Mouse (Mus musculus): Measurements from ENCODE around the gene Tma7.

Gene Tma7

DNA sequence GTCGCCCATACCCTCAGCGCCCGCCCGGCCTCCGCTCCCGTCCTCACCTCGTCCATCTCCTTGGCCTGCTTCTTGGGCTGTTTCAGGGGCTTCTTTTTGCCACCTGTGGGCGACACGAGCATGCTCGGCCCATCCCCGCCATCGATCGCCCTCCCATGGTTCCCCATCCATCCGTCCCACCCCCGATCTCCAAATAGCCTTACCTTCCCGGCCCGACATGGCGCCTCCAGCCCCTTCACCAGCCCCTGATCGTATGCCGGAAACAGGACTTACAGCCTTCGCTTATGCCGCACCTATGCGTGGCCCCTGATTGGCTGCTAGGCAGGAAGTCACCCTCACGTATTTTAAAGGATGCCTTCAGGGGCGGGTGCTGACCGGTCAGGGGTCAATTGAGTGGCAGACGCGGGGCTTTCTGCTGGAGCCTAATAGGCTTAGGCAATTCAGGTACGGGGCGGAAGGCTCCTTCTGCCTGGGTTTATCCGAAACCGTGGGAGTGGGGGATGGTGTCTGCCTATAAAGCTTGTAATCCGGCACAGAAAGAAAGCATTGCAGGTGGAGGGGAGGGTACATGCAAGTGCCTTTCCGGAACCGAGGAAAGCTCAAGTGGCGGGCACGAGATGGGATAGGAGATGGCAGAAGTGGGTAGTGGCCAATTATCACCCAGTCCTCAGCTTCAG, at the start of gene Tma7, which contains the start of gene Ccdc51:
TSS of gene Tma7 (minus strand) at position 464 of the 677 bp plus-strand sequence.
TSS of gene Ccdc51 (plus strand) at position 370 of the 677 bp plus-strand sequence.
- peak; percentile 78 to 83 for DNase-seq (ENCODE audit: low spot score in 2 of 2)

DNA sequence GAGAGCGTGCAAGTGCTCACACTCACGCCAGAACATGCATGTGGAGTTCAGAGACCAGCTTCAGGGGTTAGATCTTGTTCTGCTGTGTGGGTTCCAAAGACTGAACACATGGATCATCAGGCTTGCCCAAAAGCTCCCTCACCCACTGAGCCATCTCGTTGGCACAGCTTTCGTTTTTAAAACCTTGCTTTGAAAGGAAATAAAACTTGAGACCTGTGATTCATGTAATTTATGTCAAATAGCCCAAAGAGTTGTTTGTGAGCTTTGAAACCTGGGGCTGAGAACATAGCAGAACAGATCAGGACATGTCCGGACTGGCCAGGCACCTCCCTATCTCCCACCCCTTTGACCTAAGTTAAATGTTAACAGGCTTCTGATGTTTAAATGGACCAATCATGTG, 47.7 kb upstream of the Tma7 start:
- DNase-seq (ENCODE audit: low spot score in 2 of 2), result no peak

DNA sequence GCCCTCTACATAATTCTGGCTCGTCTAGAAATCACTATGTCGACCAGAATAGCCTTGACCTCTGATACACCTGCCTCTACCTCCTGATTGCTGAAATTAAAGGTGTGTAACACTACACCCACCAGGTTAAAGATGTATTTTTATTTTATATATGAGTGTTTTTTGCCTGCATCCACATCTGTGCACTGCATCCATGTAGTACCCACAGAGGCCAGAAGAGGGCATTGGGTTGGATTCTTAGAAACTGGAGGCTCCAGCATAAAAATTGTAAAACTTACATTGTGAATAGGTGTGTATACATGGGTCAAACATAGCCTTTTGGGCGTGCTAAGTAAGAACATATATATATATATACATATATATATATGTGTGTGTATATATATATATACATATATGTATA, 45.8 kb upstream of the Tma7 start:
- DNase-seq (ENCODE audit: low spot score in 2 of 2), result no peak

DNA sequence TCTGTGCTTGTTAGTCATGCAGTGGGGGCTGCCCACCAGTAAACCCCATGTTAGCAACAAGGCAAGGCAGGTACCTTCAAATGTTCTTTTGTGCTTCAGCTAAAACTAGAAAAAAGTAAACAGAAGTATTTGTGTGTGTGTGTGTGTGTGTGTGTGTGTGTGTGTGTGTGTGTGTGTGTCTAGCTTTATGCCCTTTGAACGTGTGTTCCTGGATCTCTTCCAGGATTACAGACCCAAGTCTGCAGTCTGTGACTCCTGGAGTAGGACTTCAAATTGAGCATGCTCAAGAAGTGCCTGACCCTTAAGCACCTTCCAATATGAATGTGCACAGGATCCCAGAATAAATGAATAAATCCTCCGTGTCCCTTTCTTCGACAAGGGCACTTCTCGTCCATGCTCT, 44.7 kb upstream of the Tma7 start:
- no peak for DNase-seq (ENCODE audit: low spot score in 2 of 2)

DNA sequence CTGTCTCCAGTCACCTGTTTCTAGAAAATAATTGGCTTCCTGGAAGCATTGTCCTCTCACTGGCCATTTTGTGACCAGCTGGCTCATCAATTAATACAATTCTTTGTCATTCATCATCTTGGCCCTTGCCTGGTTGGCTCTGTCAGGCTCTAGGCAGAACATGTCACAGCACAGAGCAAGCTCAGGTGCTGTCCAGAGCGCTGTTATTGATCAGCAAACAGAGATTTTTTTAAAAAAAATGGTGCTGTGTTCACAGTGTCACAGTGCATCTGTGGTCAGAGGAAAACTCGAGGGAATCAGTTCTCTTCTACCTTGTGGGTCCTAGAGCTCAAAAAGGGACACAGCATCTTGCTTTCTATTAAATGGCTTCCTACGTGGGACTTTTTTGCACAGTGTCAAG, 43.1 kb upstream of the Tma7 start:
- no peak for DNase-seq (ENCODE audit: low spot score in 2 of 2)

DNA sequence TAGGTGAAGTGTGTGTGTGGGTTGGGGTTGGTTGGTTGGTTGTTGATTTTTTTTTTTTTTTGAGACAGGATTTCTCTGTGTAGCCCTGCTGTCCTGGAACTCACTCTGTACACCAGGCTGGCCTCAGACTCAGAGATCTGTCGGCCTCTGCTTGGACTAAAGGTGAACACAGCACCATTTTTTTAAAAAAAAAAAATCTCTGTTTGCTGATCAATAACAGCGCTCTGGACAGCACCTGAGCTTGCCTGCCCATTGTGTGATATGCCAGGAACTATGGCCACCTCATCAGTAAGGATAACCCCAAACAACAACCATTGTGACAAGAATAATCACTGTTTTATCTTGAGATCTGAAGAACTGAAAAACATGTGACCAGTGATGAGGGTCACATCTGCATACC, 42.7 kb upstream of the Tma7 start:
- DNase-seq (ENCODE audit: low spot score in 2 of 2), result no peak

DNA sequence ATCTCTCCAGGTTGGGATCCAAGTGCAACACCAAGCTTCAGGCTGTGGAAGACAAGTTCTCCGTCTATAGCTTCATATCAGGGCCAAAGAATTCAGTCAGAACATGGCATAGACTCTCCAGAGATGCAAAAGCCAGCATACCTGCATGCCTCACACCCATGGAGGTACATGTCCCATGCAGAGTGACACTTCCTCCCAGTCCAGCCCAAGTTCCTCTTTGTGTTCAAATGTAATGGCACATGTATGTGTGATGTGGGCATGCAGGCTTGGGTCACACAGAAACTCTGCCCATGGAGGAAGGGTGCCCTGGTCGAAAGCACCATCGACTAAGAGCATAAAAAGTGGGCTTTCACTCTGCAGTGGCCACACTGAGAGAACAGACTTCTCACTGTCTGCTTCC, 41.8 kb upstream of the Tma7 start:
- DNase-seq (ENCODE audit: low spot score in 2 of 2), result no peak

DNA sequence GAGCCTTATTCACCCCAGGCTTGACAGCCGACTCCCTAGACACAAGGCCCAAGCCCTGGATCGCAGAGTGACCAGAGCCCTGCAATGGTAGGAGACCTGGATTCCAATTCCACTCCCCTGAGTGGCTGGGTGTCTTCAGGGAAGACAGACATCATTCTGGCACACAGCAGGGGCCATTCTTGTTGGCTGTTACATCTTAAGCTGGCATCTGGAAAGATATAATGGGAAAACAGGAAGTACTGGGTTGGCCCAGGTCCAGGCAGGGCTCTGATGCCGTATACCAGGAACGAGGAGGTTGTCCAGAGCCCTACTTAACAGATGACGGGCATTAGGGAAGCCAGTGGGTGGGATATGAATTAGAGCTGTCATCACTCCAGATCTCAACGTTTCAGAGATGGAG, 40.9 kb upstream of the Tma7 start:
- no peak for DNase-seq (ENCODE audit: low spot score in 2 of 2)

DNA sequence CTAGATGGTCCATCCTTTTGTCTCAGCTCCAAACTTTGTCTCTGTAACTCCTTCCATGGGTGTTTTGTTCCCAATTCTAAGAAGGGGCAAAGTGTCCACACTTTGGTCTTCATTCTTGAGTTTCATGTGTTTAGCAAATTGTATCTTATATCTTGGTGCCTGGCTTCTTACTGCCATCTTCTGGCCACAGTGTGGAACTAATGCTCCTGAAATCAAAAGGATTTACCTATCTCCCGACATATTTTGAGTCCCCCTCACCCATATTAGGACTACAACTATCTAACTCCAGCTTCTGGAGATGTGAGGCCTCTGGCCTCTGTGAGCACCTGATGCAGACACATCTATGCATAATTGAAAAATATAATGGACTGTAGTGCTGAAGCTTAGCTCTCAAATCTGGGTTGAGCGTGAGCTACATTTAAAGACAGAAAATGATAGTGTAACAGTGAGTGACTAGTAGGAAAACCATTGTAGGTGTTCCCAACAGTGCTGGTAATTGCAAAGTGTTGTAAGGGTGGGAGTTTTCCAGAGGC, 40.2 kb upstream of the Tma7 start:
- DNase-seq (ENCODE audit: low spot score in 2 of 2), result peak; percentile 27 to 53

DNA sequence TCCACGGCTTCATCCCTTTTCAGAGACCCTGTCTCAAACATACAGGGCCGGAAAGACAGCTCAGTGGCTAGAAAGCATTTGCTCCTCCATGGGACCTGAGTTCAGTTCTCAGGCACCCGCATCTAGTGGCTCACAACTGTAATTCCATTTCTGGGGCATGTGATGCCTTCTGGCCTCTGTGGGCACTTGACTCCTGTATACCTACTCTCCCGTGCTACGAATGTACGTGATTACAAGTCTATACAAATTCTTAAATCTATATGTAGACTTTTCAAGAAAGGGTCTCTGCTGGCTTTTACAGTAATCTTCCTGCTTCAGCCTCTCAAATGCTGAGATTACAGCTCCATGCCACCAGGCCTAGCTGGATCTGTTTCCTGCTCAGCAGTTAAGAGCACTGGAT, 38.6 kb upstream of the Tma7 start:
- DNase-seq (ENCODE audit: low spot score in 2 of 2), result no peak

DNA sequence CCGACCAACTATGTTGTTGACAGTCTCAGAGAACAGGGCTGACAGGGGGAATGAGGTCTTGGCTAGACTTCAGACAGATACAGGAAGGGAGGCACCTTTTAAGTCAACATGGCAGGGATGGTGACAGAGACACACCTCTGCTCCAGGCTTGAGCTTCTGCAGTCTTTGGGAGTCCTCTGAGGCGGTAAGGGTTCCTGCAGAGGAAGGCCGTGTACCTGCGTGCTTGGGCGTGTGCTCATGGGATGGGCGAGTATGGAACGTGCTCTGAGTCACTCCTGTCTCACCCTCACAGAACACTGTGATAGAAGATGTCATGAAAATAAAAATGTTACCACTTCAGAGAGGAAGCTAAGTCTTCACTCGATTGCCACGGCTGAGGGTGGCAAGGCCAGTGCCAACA, 37.2 kb upstream of the Tma7 start:
- no peak for DNase-seq (ENCODE audit: low spot score in 2 of 2)

DNA sequence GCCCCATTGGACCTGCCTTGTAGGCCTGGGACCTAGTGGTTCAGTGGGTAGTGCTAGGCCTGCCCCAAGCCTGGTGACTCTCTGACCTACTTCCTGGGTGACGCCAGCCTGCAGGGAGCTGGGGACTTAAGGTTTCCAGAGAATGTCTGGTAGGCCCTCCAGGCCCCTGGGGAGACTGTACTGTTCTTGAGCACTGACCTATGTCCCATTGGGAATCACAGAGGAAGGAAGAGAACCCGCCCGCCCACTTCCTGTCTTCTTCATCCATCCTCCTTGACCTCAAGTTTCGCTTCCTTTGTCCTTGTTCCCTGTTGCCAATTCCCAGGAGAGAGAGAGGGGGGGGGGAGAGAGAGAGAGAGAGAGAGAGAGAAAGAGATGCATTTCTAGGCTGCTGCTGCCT, 35.7 kb upstream of the Tma7 start:
- DNase-seq (ENCODE audit: low spot score in 2 of 2), result no peak

DNA sequence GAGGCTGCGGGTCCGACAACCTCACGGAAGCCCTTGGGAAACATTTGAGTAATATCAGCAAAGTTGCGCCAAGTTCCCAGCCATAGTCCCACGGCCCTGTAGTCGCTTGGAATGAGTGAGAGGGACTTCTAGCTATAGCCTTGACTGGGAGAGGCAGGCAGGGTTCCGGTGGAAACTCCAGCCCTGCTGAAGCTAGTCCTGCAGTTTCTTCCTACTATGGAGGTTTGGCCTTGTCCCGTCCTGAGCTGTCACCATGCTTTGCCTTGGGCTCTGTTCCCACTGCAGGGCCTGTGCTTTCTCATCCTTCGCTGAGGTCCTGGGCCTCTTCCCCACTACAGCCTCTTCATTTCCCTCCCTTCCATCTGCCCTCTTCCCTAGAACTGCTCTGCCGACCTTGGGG, 33.8 kb upstream of the Tma7 start:
- DNase-seq (ENCODE audit: low spot score in 2 of 2), result no peak

DNA sequence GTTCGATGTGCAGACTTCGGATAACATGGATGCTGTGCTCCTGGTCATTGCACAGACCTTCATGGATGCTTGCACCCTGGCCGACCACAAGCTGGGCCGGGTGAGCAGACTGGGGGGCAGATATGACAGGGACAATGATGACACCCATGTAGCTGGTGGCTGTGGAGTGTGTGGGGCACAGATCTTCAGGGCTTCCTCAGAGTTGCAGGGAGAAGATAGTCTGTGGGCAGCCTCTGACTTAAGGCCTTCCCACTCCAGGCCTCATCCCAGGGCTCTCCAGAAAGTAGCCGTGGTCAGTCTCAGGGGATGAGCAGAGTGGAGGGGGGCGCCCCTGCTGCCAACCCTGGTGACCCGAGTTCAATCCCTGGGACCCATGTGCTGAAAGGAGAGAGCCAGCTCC, 32.5 kb upstream of the Tma7 start:
- DNase-seq (ENCODE audit: low spot score in 2 of 2), result no peak

DNA sequence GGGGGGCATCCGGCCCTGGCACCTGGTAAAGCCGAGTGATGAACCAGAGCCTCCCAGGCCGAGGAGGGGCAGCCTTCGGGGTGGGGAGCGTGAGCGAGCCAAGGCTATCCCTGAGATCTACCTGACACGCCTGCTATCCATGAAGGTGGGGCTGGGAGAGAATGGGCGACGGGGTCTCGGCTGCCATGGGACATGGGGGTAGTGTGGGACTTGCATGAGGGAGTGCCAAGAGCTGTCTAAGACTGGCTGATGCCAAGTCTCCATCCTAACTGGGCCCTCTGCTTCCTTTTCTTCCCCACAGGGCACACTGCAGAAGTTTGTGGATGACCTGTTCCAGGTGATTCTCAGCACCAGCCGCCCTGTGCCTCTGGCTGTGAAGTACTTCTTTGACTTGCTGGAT, 31.9 kb upstream of the Tma7 start:
- no peak for DNase-seq (ENCODE audit: low spot score in 2 of 2)

DNA sequence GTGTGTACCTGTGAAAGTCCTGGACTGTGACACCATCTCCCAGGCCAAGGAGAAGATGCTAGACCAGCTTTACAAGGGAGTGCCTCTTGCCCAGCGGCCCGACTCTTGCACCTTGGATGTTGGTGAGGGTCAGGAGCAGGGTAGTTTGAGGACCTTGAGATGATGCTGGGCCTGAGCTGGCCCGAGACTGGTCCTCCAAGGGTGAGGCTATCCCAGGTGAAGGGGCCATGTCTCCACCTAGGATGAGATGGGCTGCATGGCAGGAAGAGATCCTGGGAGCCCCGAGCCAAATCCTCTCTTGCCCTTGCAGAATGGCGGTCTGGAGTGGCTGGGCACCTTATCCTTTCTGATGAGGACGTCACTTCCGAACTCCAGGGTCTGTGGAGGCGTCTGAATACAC, 30.9 kb upstream of the Tma7 start:
- no peak for DNase-seq (ENCODE audit: low spot score in 2 of 2)

DNA sequence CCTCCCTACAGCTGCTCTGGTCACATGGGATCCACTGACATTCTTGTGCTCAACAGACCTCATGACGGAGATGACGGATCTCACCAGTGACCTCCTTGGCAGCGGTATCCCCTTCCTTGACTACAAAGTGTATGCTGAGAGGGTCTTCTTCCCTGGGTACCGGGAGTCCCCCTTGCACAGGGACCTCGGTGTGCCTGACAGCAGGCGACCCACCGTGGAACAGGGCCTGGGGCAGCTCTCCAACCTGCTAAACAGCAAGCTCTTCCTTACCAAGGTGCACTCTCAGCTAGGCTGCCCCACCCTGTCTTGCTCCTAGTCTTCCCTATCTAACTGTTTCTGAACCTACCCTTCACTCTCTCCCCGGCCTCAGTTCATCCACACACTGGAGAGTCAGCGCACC, 29.2 kb upstream of the Tma7 start:
- DNase-seq (ENCODE audit: low spot score in 2 of 2), result no peak

DNA sequence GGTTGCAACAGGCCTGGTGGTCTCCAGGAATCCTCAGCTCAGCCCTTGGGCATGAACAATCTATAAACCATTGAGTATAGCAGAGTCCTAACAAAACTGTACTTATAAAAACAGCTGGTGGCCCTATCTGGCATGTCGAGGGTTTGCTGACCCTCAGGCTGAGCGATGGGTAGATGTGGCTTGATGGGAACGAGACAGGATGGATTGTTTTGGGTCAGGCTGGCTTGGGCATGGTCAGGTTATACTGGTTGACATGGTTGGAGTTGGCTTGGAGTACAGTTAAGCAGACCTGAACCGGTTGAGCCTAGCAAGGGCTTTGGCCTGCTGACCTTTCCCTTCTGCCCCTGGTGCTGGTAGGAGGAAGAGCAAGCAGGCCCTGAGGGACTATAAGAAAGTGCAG, 28.7 kb upstream of the Tma7 start:
- no peak for DNase-seq (ENCODE audit: low spot score in 2 of 2)

DNA sequence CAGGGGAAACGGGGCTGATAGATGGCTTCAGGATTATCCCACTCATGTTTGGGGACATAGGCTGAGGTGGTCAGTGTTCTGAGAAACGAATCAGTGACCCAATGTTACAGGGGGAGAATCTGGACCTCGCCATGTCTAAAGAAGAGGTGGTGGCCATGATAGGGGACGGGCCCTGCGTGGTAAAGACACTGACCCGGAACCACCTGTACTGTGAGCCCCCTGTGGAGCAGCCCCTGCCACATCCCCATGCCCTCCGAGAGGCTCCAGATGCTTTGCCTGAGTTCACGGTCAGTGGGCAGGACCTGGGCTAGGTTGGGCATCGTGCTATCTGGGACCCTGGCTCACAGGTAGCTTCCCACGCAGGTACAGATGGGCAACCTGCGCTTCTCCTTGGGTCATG, 27.9 kb upstream of the Tma7 start:
- DNase-seq (ENCODE audit: low spot score in 2 of 2), result no peak

DNA sequence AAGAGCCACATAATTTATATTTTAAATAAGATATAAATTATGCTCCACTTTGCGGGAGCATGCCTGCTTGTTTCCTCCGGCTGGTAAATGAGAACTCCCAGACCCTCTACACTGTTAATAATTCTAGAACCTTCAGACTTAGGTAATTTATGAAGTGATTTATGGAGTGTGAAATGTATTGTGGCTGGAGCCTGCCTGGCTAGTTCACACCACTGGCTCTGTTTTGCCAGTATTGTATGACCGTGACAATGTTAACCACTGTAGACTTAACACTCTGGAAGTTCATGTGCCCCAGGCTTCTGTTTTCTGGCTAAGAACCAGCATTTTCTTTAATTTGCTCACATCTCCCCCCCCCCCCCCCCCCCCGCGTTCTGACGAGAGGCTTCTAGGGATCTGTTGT, 25.0 kb upstream of the Tma7 start:
- no peak for DNase-seq (ENCODE audit: low spot score in 2 of 2)

DNA sequence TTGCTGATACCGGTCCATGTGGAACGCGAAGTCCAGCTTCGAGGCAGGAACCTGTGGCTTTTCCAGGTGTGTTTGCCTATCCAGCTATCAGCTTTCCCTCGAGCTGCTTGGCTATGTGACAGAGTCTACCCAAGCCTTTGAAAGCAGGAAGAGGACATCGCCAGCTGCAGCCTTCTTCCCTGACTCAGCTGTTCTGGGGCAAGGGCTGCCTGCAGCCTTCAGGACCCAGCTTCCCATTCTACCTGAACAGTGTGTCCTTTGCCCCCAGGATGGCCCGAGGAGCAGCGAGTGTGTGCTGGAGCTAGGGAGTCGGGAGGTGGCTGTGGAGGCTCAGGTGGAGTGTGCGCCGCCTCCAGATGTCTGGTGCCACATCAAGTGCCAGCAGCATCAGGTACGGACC, 23.3 kb upstream of the Tma7 start:
- no peak for DNase-seq (ENCODE audit: low spot score in 2 of 2)

DNA sequence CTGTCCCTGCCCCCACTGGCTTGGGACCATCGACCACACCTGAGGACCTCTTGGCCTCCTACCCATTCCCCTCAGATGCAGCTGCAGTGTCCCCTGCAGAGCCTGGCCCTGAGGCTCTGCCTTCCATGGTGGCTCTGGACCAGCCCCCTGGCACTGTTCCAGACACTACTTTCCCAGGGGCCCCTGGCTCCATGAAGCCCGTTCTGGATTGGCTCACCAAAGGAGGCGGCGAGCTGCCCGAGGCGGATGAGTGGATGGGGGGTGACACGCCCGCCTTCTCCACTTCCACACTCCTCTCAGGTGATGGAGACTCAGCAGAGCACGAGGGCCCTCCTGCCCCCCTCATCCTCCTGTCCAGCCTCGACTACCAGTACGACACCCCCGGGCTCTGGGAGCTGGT, 22.6 kb upstream of the Tma7 start:
- no peak for DNase-seq (ENCODE audit: low spot score in 2 of 2)

DNA sequence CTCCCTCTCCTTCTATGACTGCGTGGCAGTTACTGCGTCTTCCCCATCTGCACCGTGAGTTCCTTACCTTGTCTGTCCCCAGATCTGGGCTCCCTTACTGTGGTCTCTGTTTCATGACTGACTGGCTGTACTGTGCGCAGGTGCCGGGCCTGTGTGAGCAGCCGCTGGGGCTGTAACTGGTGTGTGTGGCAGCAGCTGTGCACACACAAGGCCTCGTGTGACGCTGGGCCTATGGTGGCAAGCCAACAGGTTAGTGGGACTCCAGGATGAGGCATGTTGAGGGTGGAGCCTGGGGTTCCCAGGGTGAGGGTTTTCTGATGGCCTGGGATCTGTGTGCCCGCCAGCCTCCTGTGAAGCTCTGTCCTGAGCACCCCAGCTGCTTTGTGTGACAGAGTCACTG, 21.7 kb upstream of the Tma7 start:
- DNase-seq (ENCODE audit: low spot score in 2 of 2), result no peak

DNA sequence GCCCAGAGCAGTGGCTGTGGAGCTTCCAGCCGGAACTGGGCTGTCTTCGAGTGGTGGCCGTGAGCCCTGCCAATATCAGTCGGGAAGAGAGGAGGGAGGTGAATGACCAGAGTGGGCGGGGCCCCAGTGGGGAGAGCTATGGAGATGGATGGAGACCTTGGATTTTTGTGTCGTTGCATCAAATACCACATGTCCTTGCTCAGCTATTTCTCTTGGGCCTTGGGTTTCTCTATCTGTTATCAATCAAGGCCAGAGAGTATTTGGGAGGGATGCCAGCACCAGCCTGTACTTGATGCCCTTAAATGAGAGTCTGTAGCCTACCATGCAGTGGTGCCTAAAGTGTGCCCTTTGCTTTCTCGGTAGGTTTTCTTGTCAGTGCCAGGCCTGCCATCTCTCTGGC, 20.9 kb upstream of the Tma7 start:
- DNase-seq (ENCODE audit: low spot score in 2 of 2), result no peak

Data from natural killer cell, adult 2 months (primary cell).